Mouse (Mus musculus): ENCODE results near the gene Atp8b4. TPM values are rescaled to one million over a fixed set of nuclear protein-coding genes. Genes with fewer than 3 reads are reported as not detected.

Gene Atp8b4
- polyA plus RNA-seq, 1 experiment from 2014 or later, result 2.6 TPM

DNA sequence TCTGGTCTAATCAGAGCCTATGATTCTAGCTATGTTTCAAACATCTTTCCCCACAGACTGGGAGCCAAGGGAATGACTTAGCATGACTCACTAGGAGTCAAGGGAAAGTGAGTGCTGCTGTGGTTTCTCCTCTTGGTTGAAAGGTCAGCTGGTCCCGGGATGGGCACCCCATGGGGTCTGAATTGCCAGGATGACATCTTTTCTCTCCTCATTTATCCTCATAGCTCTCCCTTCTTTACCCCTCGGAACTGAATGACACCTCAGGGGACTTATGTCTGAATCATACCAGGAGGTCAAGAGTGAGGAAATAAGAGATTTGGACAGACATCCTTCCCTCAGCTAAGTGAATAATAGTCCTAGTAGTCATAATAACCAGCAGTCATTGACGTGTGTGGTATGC, 197.2 kb downstream of the Atp8b4 start:
- ATAC-seq (ENCODE audit: low read depth), result no peak
- H3K4me3 ChIP-seq (ENCODE audit: low read depth, low read length), result no peak overlapping the region
- no peak overlapping the region for H3K4me2 ChIP-seq (ENCODE audit: low read depth, low read length)
- WGBS, result 42% methylated on average over 3 of the region's 3 CpGs
- no peak overlapping the region for H3K27ac ChIP-seq (replicated peaks; ENCODE audit: low read depth, low read length)
- H3K9me3 ChIP-seq (ENCODE audit: control insufficient read depth, low read length), result no peaks in the 10 kb centered on the region
- DNase-seq (ENCODE audit: low spot score), result no peak
- no peak overlapping the region for H3K9ac ChIP-seq (ENCODE audit: low read depth, low read length)
- H3K36me3 ChIP-seq (ENCODE audit: control insufficient read depth, insufficient read depth, low read length), result no peaks in the 10 kb centered on the region
- H3K27me3 ChIP-seq (replicated peaks; ENCODE audit: control insufficient read depth, insufficient read depth, low read length), result no peaks in the 10 kb centered on the region
- H3K4me1 ChIP-seq (ENCODE audit: control insufficient read depth, insufficient read depth, low read length), result peaks cover 8% of the 10 kb centered on the region; the same call in 1 of the 2 replicates

- no peaks in the 10 kb centered on the region for H3K36me3 ChIP-seq (ENCODE audit: control insufficient read depth, insufficient read depth, low read length)
- H3K27me3 ChIP-seq (replicated peaks; ENCODE audit: control insufficient read depth, insufficient read depth, low read length), result no peaks in the 10 kb centered on the region
- 78% methylated on average over 3 of the region's 3 CpGs for WGBS
- no peak overlapping the region for H3K27ac ChIP-seq (replicated peaks; ENCODE audit: low read depth, low read length)
- DNase-seq (ENCODE audit: low spot score), result no peak
- no peak for ATAC-seq (ENCODE audit: low read depth)
- H3K9me3 ChIP-seq (ENCODE audit: control insufficient read depth, low read length), result no peaks in the 10 kb centered on the region
- no peak overlapping the region for H3K4me2 ChIP-seq (ENCODE audit: low read depth, low read length)
- H3K9ac ChIP-seq (ENCODE audit: low read depth, low read length), result no peak overlapping the region
- peaks cover 8% of the 10 kb centered on the region; the same call in 1 of the 2 replicates for H3K4me1 ChIP-seq (ENCODE audit: control insufficient read depth, insufficient read depth, low read length)
- no peak overlapping the region for H3K4me3 ChIP-seq (ENCODE audit: low read depth, low read length)
These were observed 198.1 kb downstream of the Atp8b4 start for GRCm38 (mm10) chr2:126302381-126302780.

GRCm38 (mm10) chr2:126290702-126291101, 209.8 kb downstream of the Atp8b4 start:
- ATAC-seq (ENCODE audit: low read depth) (no peak), DNase-seq (ENCODE audit: low spot score) (peak; percentile 33)
- H3K9me3 ChIP-seq (ENCODE audit: control insufficient read depth, low read length), result no peaks in the 10 kb centered on the region
- no peaks in the 10 kb centered on the region for H3K36me3 ChIP-seq (ENCODE audit: control insufficient read depth, insufficient read depth, low read length)
- H3K4me3 ChIP-seq (ENCODE audit: low read depth, low read length), result no peak overlapping the region
- WGBS, result 70% methylated on average over 7 of the region's 7 CpGs
- H3K4me1 ChIP-seq (ENCODE audit: control insufficient read depth, insufficient read depth, low read length), result no peaks in the 10 kb centered on the region
- H3K27ac ChIP-seq (replicated peaks; ENCODE audit: low read depth, low read length), result no peak overlapping the region
- H3K4me2 ChIP-seq (ENCODE audit: low read depth, low read length), result no peak overlapping the region
- H3K9ac ChIP-seq (ENCODE audit: low read depth, low read length), result no peak overlapping the region
- H3K27me3 ChIP-seq (replicated peaks; ENCODE audit: control insufficient read depth, insufficient read depth, low read length), result no peaks in the 10 kb centered on the region

DNA sequence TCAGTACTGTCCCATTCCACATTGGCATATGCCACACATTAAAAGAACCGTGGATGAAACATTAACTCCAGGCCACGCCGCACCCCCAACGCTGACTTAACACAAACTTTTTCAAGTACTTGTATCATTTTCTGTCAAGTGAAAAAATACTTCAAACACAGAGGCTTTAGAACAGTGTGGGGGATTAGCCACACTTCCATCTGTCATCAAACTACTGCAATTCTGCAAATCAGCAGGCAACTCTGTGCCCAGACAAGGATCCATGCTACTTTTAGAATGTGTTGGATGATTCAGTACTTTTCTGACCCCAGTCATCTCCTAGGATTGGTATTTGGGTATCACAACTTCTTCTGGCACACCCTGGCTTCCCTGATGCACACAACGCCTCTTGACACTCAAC, 212.5 kb downstream of the Atp8b4 start:
- no peaks in the 10 kb centered on the region for H3K36me3 ChIP-seq (ENCODE audit: control insufficient read depth, insufficient read depth, low read length)
- 80% methylated on average over 5 of the region's 5 CpGs for WGBS
- H3K27ac ChIP-seq (replicated peaks; ENCODE audit: low read depth, low read length), result no peak overlapping the region
- no peak overlapping the region for H3K4me2 ChIP-seq (ENCODE audit: low read depth, low read length)
- no peaks in the 10 kb centered on the region for H3K27me3 ChIP-seq (replicated peaks; ENCODE audit: control insufficient read depth, insufficient read depth, low read length)
- 0 out of 2 replicates have a peak, but pooled peaks cover 3% of the 10 kb centered on the region for H3K4me1 ChIP-seq (ENCODE audit: control insufficient read depth, insufficient read depth, low read length)
- no peaks in the 10 kb centered on the region for H3K9me3 ChIP-seq (ENCODE audit: control insufficient read depth, low read length)
- DNase-seq (ENCODE audit: low spot score), result no peak
- no peak for ATAC-seq (ENCODE audit: low read depth)
- H3K4me3 ChIP-seq (ENCODE audit: low read depth, low read length), result no peak overlapping the region
- no peak overlapping the region for H3K9ac ChIP-seq (ENCODE audit: low read depth, low read length)

DNA sequence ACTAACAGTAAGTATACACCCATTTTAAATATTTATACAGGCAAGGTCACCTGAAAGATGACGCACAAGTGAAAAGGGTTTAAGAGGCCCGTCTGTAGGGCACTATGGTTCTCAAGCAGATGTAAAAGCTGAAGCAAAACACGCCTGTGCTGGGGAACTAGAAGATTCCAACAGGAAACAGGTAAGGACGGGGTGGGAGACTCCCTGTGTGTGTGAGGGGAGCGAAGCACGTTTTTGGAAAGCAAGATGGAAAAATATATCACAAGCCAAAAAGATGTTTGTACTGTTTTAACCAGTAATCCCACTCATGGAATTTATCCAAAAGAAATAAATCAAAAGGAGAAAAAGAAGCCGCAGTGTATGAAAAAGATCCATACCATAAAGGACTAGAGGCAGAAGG, 214.1 kb downstream of the Atp8b4 start:
- Histone ChIP-seq H3K4me3 (ENCODE audit: low read depth, low read length) (no peak overlapping the region), H3K9ac (ENCODE audit: low read depth, low read length) (no peak overlapping the region), H3K27ac (replicated peaks; ENCODE audit: low read depth, low read length) (peak overlapping the region; percentile 58; the same call in 1 of the 2 replicates), H3K4me1 (ENCODE audit: control insufficient read depth, insufficient read depth, low read length) (0 out of 2 replicates have a peak, but pooled peaks cover 3% of the 10 kb centered on the region), H3K36me3 (ENCODE audit: control insufficient read depth, insufficient read depth, low read length) (no peaks in the 10 kb centered on the region), H3K27me3 (replicated peaks; ENCODE audit: control insufficient read depth, insufficient read depth, low read length) (no peaks in the 10 kb centered on the region), H3K4me2 (ENCODE audit: low read depth, low read length) (no peak overlapping the region), H3K9me3 (ENCODE audit: control insufficient read depth, low read length) (no peaks in the 10 kb centered on the region)
- DNase-seq (ENCODE audit: low spot score) (peak; percentile 87), ATAC-seq (ENCODE audit: low read depth) (peak; percentile 68)
- 36% methylated on average over 7 of the region's 7 CpGs for WGBS

DNA sequence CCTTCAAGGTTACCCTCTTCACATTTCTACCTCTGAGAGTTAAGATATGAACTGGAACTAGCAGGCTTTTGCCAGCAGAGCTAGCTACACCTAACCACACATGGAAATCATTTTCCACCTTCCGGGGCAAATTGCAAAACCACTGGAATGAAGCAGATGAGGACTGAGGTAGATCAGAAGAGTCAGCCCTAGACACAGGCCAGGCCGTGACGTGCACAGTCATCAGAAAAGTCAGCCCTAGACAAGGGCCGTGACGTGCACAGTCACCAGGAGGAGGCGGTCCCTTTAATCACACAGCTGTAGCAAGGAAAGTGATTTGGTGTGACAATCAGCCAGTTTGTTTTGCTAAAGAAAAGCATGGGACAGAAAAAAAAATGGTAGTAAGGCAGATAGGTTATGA, 216.4 kb downstream of the Atp8b4 start:
- Histone ChIP-seq H3K36me3 (ENCODE audit: control insufficient read depth, insufficient read depth, low read length) (no peaks in the 10 kb centered on the region), H3K4me3 (ENCODE audit: low read depth, low read length) (no peak overlapping the region), H3K27me3 (replicated peaks; ENCODE audit: control insufficient read depth, insufficient read depth, low read length) (no peaks in the 10 kb centered on the region), H3K4me1 (ENCODE audit: control insufficient read depth, insufficient read depth, low read length) (0 out of 2 replicates have a peak, but pooled peaks cover 3% of the 10 kb centered on the region), H3K9me3 (ENCODE audit: control insufficient read depth, low read length) (no peaks in the 10 kb centered on the region), H3K27ac (replicated peaks; ENCODE audit: low read depth, low read length) (no peak overlapping the region; the same call in 1 of the 2 replicates), H3K4me2 (ENCODE audit: low read depth, low read length) (no peak overlapping the region), H3K9ac (ENCODE audit: low read depth, low read length) (no peak overlapping the region)
- ATAC-seq (ENCODE audit: low read depth), result 0 out of 2 replicates have a peak, but pooled peaks have one; percentile 50
- 34% methylated on average over 6 of the region's 6 CpGs for WGBS
- DNase-seq (ENCODE audit: low spot score), result peak; percentile 62

DNA sequence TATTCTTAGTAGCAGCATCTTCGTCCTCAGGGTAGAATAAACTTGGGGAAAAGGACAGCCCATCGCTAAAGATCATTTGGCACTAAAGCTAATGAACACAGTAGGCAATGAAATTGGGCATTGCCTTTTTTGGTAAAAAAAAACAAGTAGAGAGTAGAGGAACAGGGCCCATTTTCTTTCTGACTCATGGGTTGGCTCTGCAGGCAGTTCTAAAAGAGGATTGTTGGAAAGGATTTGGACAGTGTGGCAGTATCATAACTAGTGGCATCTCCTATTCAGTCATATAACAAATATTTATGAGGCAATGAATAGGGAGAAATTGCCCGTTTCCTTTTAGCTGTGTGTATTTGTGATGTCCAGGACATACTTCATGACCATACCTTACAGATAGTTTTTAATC, 217.4 kb downstream of the Atp8b4 start:
- Histone ChIP-seq H3K36me3 (ENCODE audit: control insufficient read depth, insufficient read depth, low read length) (no peaks in the 10 kb centered on the region), H3K4me1 (ENCODE audit: control insufficient read depth, insufficient read depth, low read length) (0 out of 2 replicates have a peak, but pooled peaks cover 3% of the 10 kb centered on the region), H3K9ac (ENCODE audit: low read depth, low read length) (no peak overlapping the region), H3K27me3 (replicated peaks; ENCODE audit: control insufficient read depth, insufficient read depth, low read length) (no peaks in the 10 kb centered on the region), H3K9me3 (ENCODE audit: control insufficient read depth, low read length) (no peaks in the 10 kb centered on the region), H3K27ac (replicated peaks; ENCODE audit: low read depth, low read length) (no peak overlapping the region), H3K4me3 (ENCODE audit: low read depth, low read length) (no peak overlapping the region), H3K4me2 (ENCODE audit: low read depth, low read length) (no peak overlapping the region)
- no peak for DNase-seq (ENCODE audit: low spot score)
- no peak for ATAC-seq (ENCODE audit: low read depth)
- 57% methylated on average over 3 of the region's 3 CpGs for WGBS

DNA sequence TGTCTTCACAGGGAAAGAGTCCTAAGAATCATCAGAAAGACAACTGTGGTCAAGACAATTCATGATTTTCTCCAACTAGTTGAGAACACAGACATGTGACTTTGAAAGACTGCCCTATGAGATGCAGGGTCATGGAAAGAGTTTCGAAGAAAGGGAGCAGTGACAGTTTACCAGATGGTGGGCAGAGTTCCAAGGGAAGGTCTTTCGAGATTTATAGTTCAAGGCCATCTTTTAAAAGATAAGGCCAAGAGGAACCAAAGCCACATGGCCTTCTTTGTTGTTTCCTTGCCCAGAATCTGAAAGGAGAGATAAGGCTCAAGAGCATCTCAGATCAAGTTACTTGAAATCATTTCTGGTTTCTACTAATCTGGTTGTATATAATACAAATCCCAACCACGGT, 225.0 kb downstream of the Atp8b4 start:
- H3K4me3 ChIP-seq (ENCODE audit: low read depth, low read length), result no peak overlapping the region
- peaks cover 10% of the 10 kb centered on the region for H3K4me1 ChIP-seq (ENCODE audit: control insufficient read depth, insufficient read depth, low read length)
- H3K36me3 ChIP-seq (ENCODE audit: control insufficient read depth, insufficient read depth, low read length), result no peaks in the 10 kb centered on the region
- no peak overlapping the region for H3K9ac ChIP-seq (ENCODE audit: low read depth, low read length)
- 76% methylated on average over 3 of the region's 3 CpGs for WGBS
- H3K4me2 ChIP-seq (ENCODE audit: low read depth, low read length), result no peak overlapping the region
- no peak for ATAC-seq (ENCODE audit: low read depth)
- peak overlapping the region; percentile 66 for H3K27ac ChIP-seq (replicated peaks; ENCODE audit: low read depth, low read length)
- no peaks in the 10 kb centered on the region for H3K9me3 ChIP-seq (ENCODE audit: control insufficient read depth, low read length)
- no peaks in the 10 kb centered on the region for H3K27me3 ChIP-seq (replicated peaks; ENCODE audit: control insufficient read depth, insufficient read depth, low read length)
- DNase-seq (ENCODE audit: low spot score), result peak; percentile 28

DNA sequence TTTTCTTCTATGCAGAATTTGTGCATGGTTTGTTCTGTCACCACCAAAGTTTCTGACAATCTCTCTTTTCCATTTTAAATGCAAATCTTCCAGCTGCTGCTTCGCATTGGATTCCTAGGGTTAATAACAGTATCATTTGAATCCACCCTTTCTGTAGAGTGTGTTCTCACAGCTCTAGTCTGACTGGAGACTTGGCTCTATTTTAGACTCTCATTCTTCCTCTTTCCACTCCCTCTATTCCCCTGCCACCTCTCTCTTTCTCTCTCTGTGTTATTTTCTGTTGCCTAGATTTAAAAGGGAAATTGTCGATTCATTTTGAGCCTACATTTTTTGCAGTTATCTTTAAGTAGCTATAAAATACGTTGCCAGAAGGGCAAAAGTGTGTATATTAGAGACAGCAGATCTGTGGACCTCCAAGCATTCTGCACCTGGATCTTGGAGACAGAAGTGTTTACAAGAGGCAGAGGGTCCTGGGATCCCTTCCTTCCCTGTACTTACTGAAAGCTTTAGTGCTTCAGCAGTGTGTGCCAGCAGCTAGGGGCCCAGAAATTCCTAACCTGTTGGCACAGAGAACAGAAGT, 225.6 kb downstream of the Atp8b4 start:
- Histone ChIP-seq H3K9ac (ENCODE audit: low read depth, low read length) (no peak overlapping the region), H3K9me3 (ENCODE audit: control insufficient read depth, low read length) (no peaks in the 10 kb centered on the region), H3K4me1 (ENCODE audit: control insufficient read depth, insufficient read depth, low read length) (peaks cover 10% of the 10 kb centered on the region), H3K4me2 (ENCODE audit: low read depth, low read length) (no peak overlapping the region), H3K27ac (replicated peaks; ENCODE audit: low read depth, low read length) (peak overlapping the region; percentile 66), H3K4me3 (ENCODE audit: low read depth, low read length) (no peak overlapping the region), H3K36me3 (ENCODE audit: control insufficient read depth, insufficient read depth, low read length) (no peaks in the 10 kb centered on the region), H3K27me3 (replicated peaks; ENCODE audit: control insufficient read depth, insufficient read depth, low read length) (no peaks in the 10 kb centered on the region)
- WGBS, result 54% methylated on average over 3 of the region's 3 CpGs
- peak; percentile 53 for DNase-seq (ENCODE audit: low spot score)
- no peak for ATAC-seq (ENCODE audit: low read depth)

All from embryonic facial prominence, embryonic 14.5 days (tissue).